Mouse (Mus musculus) liver, embryonic 12.5 days (tissue): ENCODE measurements at regions not wholly inside any gene's neighbourhood (a gene's known extent, or its start where the extent isn't known, plus 50 kb on each side); places are given as distances from the start of the nearest gene placed in this dataset.
"Not testable (repeated sequence)": the region's sequence is repeated elsewhere in the genome, so short reads cannot be mapped to it uniquely, and the experiment has no call there.

Source experiments
- ATAC-seq: fragments of 200-750 bp; cut with Nextera tagmentation; 2 replicates; pipeline ENCODE4 v1.8.0; 2017; ENCODE audit warnings: moderate number of reproducible peaks, mild to moderate bottlenecking, moderate library complexity
- H3K27ac ChIP-seq: fragments of 300-500 bp; sonication (generic); 2 replicates; pipeline ENCODE4 v1.5.1; 2016; ENCODE audit warnings: mild to moderate bottlenecking
- H3K27me3 ChIP-seq: fragments of 300-500 bp; sonication (generic); replicated peaks from 2 replicates; pipeline ENCODE4 v1.6.1; 2016; ENCODE audit warnings: mild to moderate bottlenecking, moderate library complexity
- H3K36me3 ChIP-seq: fragments of 300-500 bp; sonication (generic); 2 replicates; pipeline ENCODE4 v1.6.1; 2016; ENCODE audit warnings: mild to moderate bottlenecking, moderate library complexity
- H3K4me1 ChIP-seq: fragments of 300-500 bp; sonication (generic); 2 replicates; pipeline ENCODE4 v1.6.1; 2016
- H3K4me2 ChIP-seq: fragments of 300-500 bp; sonication (generic); 2 replicates; pipeline ENCODE4 v1.6.1; 2016; ENCODE audit warnings: mild to moderate bottlenecking, moderate library complexity
- H3K4me3 ChIP-seq: fragments of 300-500 bp; sonication (generic); 2 replicates; pipeline ENCODE4 v1.5.1; 2016; ENCODE audit warnings: mild to moderate bottlenecking, moderate library complexity
- H3K9ac ChIP-seq: fragments of 300-500 bp; sonication (generic); 2 replicates; pipeline ENCODE4 v1.6.1; 2016; ENCODE audit warnings: mild to moderate bottlenecking, moderate library complexity
- H3K9me3 ChIP-seq: fragments of 300-500 bp; sonication (generic); replicated peaks from 2 replicates; pipeline ENCODE4 v1.6.1; 2016; ENCODE audit warnings: mild to moderate bottlenecking, moderate library complexity
- WGBS: fragments of 180-500 bp; shearing (Covaris S2); methylation state at CpG from one replicate; pipeline ENCODE4 v1.1.7; 2016; ENCODE audit not compliant: insufficient replicate concordance; 5-methylcytosine and 5-hydroxymethylcytosine counted together

GRCm38 (mm10) chr8:90036436-90036835, 311.7 kb downstream of the Tox3 start:
- no peaks in the 10 kb centered on the region for H3K9me3 ChIP-seq
- H3K4me2 ChIP-seq, result no peak overlapping the region
- H3K27ac ChIP-seq, result no peak overlapping the region
- H3K27me3 ChIP-seq, result no peaks in the 10 kb centered on the region
- H3K36me3 ChIP-seq, result no peaks in the 10 kb centered on the region
- WGBS, result 56% methylated on average over 3 of the region's 3 CpGs
- H3K9ac ChIP-seq, result no peak overlapping the region
- ATAC-seq, result no peak
- H3K4me1 ChIP-seq, result no peaks in the 10 kb centered on the region
- H3K4me3 ChIP-seq, result no peak overlapping the region

GRCm38 (mm10) chr8:90032572-90032971, 315.6 kb downstream of the Tox3 start:
- Histone ChIP-seq H3K4me3 (no peak overlapping the region), H3K36me3 (no peaks in the 10 kb centered on the region), H3K9me3 (no peaks in the 10 kb centered on the region), H3K4me2 (no peak overlapping the region), H3K4me1 (no peaks in the 10 kb centered on the region), H3K9ac (no peak overlapping the region), H3K27ac (no peak overlapping the region), H3K27me3 (no peaks in the 10 kb centered on the region)
- ATAC-seq, result no peak
- WGBS, result 73% methylated on average over 4 of the region's 4 CpGs

GRCm38 (mm10) chr8:90031220-90031619, 316.9 kb downstream of the Tox3 start:
- H3K9ac ChIP-seq, result no peak overlapping the region
- H3K36me3 ChIP-seq, result no peaks in the 10 kb centered on the region
- no peak overlapping the region for H3K4me2 ChIP-seq
- H3K4me3 ChIP-seq, result no peak overlapping the region
- WGBS, result 26% methylated on average over 1 of the region's 1 CpGs
- no peaks in the 10 kb centered on the region for H3K4me1 ChIP-seq
- no peak overlapping the region for H3K27ac ChIP-seq
- H3K27me3 ChIP-seq, result no peaks in the 10 kb centered on the region
- ATAC-seq, result no peak
- no peaks in the 10 kb centered on the region for H3K9me3 ChIP-seq

GRCm38 (mm10) chr8:90017958-90018357, 330.2 kb downstream of the Tox3 start:
- H3K4me3 ChIP-seq, ATAC-seq, H3K9ac ChIP-seq, H3K4me1 ChIP-seq, H3K27me3 ChIP-seq, H3K27ac ChIP-seq, H3K36me3 ChIP-seq, H3K9me3 ChIP-seq, H3K4me2 ChIP-seq: not testable (repeated sequence)
- WGBS, result 27% methylated on average over 1 of the region's 1 CpGs

- no peak for ATAC-seq
- no peak overlapping the region for H3K4me2 ChIP-seq
- 48% methylated on average over 2 of the region's 2 CpGs for WGBS
- H3K4me1 ChIP-seq, result no peaks in the 10 kb centered on the region
- H3K27ac ChIP-seq, result no peak overlapping the region
- no peaks in the 10 kb centered on the region for H3K9me3 ChIP-seq
- no peak overlapping the region for H3K4me3 ChIP-seq
- no peak overlapping the region for H3K9ac ChIP-seq
- no peaks in the 10 kb centered on the region for H3K36me3 ChIP-seq
- H3K27me3 ChIP-seq, result no peaks in the 10 kb centered on the region
Measured at GRCm38 (mm10) chr8:90013755-90014154, 334.4 kb downstream of the Tox3 start.

GRCm38 (mm10) chr8:90011682-90012409, 336.3 kb downstream of the Tox3 start:
- no peak overlapping the region for H3K27ac ChIP-seq
- no peaks in the 10 kb centered on the region for H3K36me3 ChIP-seq
- no peaks in the 10 kb centered on the region for H3K4me1 ChIP-seq
- no peaks in the 10 kb centered on the region for H3K9me3 ChIP-seq
- 67% methylated on average over 6 of the region's 6 CpGs for WGBS
- no peak for ATAC-seq
- H3K27me3 ChIP-seq, result no peaks in the 10 kb centered on the region
- no peak overlapping the region for H3K4me2 ChIP-seq
- H3K9ac ChIP-seq, result no peak overlapping the region
- no peak overlapping the region for H3K4me3 ChIP-seq

- no peaks in the 10 kb centered on the region for H3K4me1 ChIP-seq
- H3K4me3 ChIP-seq, result no peak overlapping the region
- ATAC-seq, result no peak
Measured at GRCm38 (mm10) chr8:90009431-90009830, 338.7 kb downstream of the Tox3 start.

GRCm38 (mm10) chr8:90000899-90001640, 347.1 kb downstream of the Tox3 start:
- no peak overlapping the region for H3K27ac ChIP-seq
- 38% methylated on average over 15 of the region's 15 CpGs for WGBS
- no peak overlapping the region for H3K4me3 ChIP-seq

More at GRCm38 (mm10) chr8:90009431-90009830, 338.7 kb downstream of the Tox3 start:
- H3K27me3 ChIP-seq, result no peaks in the 10 kb centered on the region
- no peak overlapping the region for H3K9ac ChIP-seq
- H3K4me2 ChIP-seq, result no peak overlapping the region
- WGBS, result 58% methylated on average over 1 of the region's 1 CpGs
- H3K36me3 ChIP-seq, result no peaks in the 10 kb centered on the region
- H3K9me3 ChIP-seq, result no peaks in the 10 kb centered on the region
- no peak overlapping the region for H3K27ac ChIP-seq

GRCm38 (mm10) chr8:89993743-89994142, 354.4 kb downstream of the Tox3 start:
- Histone ChIP-seq H3K36me3 (no peaks in the 10 kb centered on the region), H3K4me1 (no peaks in the 10 kb centered on the region), H3K27ac (no peak overlapping the region), H3K9ac (no peak overlapping the region), H3K27me3 (no peaks in the 10 kb centered on the region), H3K4me2 (no peak overlapping the region), H3K9me3 (no peaks in the 10 kb centered on the region), H3K4me3 (no peak overlapping the region)
- WGBS, result 64% methylated on average over 4 of the region's 4 CpGs
- no peak for ATAC-seq

More at GRCm38 (mm10) chr8:90000899-90001640, 347.1 kb downstream of the Tox3 start:
- Histone ChIP-seq H3K4me1 (no peaks in the 10 kb centered on the region), H3K36me3 (no peaks in the 10 kb centered on the region), H3K9ac (no peak overlapping the region), H3K4me2 (no peak overlapping the region), H3K9me3 (no peaks in the 10 kb centered on the region), H3K27me3 (no peaks in the 10 kb centered on the region)
- ATAC-seq, result no peak

- Histone ChIP-seq H3K27ac (no peak overlapping the region), H3K4me1 (no peaks in the 10 kb centered on the region), H3K9me3 (no peaks in the 10 kb centered on the region), H3K4me2 (no peak overlapping the region), H3K36me3 (no peaks in the 10 kb centered on the region), H3K4me3 (no peak overlapping the region), H3K9ac (no peak overlapping the region), H3K27me3 (no peaks in the 10 kb centered on the region)
- no peak for ATAC-seq
- 61% methylated on average over 2 of the region's 2 CpGs for WGBS
Measured at GRCm38 (mm10) chr8:89983859-89984258, 364.3 kb downstream of the Tox3 start.

- Histone ChIP-seq H3K9me3 (no peaks in the 10 kb centered on the region), H3K4me1 (no peaks in the 10 kb centered on the region), H3K36me3 (no peaks in the 10 kb centered on the region), H3K27me3 (no peaks in the 10 kb centered on the region), H3K4me2 (no peak overlapping the region), H3K9ac (no peak overlapping the region), H3K4me3 (no peak overlapping the region), H3K27ac (no peak overlapping the region)
- no peak for ATAC-seq
- 59% methylated on average over 2 of the region's 2 CpGs for WGBS
Measured at GRCm38 (mm10) chr8:89982551-89982950, 365.6 kb downstream of the Tox3 start.

- H3K27ac ChIP-seq, result no peak overlapping the region
- no peaks in the 10 kb centered on the region for H3K36me3 ChIP-seq
- no peak overlapping the region for H3K9ac ChIP-seq
- no peaks in the 10 kb centered on the region for H3K4me1 ChIP-seq
- no peak for ATAC-seq
- no peak overlapping the region for H3K4me2 ChIP-seq
- WGBS, result 64% methylated on average over 2 of the region's 2 CpGs
- H3K27me3 ChIP-seq, result no peaks in the 10 kb centered on the region
- H3K4me3 ChIP-seq, result no peak overlapping the region
- H3K9me3 ChIP-seq, result no peaks in the 10 kb centered on the region
Measured at GRCm38 (mm10) chr8:89981320-89981719, 366.8 kb downstream of the Tox3 start.
